Mouse (Mus musculus) midbrain, embryonic 12.5 days (tissue): ENCODE data around the gene Pcnx2. TPM values are rescaled to one million over a fixed set of nuclear protein-coding genes. Genes with fewer than 3 reads are reported as not detected.

ENCODE experiments used
- ATAC-seq: fragments of 200-750 bp; cut with Nextera tagmentation; 2 replicates; pipeline ENCODE4 v1.8.0; 2017; ENCODE audit warnings: low read depth, moderate TSS enrichment, moderate library complexity; ENCODE audit not compliant: low FRiP score
- H3K27ac ChIP-seq: fragments of 300-500 bp; sonication (generic); replicated peaks from 2 replicates; pipeline ENCODE4 v1.5.1; 2016; ENCODE audit warnings: mild to moderate bottlenecking
- H3K27me3 ChIP-seq: fragments of 300-500 bp; sonication (generic); 2 replicates; pipeline ENCODE4 v1.6.1; 2016; ENCODE audit warnings: mild to moderate bottlenecking
- H3K36me3 ChIP-seq: fragments of 300-500 bp; sonication (generic); 2 replicates; pipeline ENCODE4 v1.6.1; 2016
- H3K4me1 ChIP-seq: fragments of 300-500 bp; sonication (generic); 2 replicates; pipeline ENCODE4 v1.6.1; 2016
- H3K4me2 ChIP-seq: fragments of 300-500 bp; sonication (generic); replicated peaks from 2 replicates; pipeline ENCODE4 v1.6.1; 2016; ENCODE audit warnings: mild to moderate bottlenecking, moderate library complexity
- H3K4me3 ChIP-seq: fragments of 300-500 bp; sonication (generic); 2 replicates; pipeline ENCODE4 v1.5.1; 2016; ENCODE audit warnings: mild to moderate bottlenecking
- H3K9ac ChIP-seq: fragments of 300-500 bp; sonication (generic); replicated peaks from 2 replicates; pipeline ENCODE4 v1.6.1; 2016; ENCODE audit warnings: mild to moderate bottlenecking, moderate library complexity
- H3K9me3 ChIP-seq: fragments of 300-500 bp; sonication (generic); 2 replicates; pipeline ENCODE4 v1.6.1; 2016; ENCODE audit warnings: mild to moderate bottlenecking
- WGBS: fragments of 180-500 bp; shearing (Covaris S2); methylation state at CpG from one replicate; pipeline ENCODE4 v1.1.7; 2016; 5-methylcytosine and 5-hydroxymethylcytosine counted together
- polyA plus RNA-seq: library from polyadenylated mRNA; unstranded; fragments of >200 nt; fragmentation: Nextera tagmentation; extraction: Ambion mirVana; gene quantifications from 2 replicates; pipeline ENCODE4 v1.2.1, GENCODE M21; 2016

The Pcnx2 gene
- polyA plus RNA-seq, 1 experiment from 2014 or later = 1.4 TPM

DNA sequence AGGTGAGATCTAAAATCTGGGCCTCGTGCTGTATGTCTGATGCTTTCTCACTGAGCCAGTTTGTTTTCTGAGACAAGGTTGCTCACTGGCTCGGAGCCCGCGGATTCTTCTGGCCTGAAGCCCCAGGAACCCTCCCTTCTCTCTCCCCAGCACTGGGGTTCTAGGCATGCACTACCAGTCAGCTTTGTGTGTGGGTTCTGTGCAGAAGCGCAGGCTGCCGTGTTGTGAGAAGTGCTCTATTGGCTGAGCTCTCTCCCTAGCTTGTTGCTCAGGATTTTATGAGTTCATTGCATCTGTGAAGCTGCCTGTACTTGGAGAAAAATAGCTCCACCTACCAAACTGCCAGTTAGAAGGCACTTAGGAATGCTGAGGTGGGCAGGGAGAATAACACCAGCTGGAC, 89.3 kb downstream of the Pcnx2 start:
- WGBS = 92% methylated on average over 6 of the region's 6 CpGs

DNA sequence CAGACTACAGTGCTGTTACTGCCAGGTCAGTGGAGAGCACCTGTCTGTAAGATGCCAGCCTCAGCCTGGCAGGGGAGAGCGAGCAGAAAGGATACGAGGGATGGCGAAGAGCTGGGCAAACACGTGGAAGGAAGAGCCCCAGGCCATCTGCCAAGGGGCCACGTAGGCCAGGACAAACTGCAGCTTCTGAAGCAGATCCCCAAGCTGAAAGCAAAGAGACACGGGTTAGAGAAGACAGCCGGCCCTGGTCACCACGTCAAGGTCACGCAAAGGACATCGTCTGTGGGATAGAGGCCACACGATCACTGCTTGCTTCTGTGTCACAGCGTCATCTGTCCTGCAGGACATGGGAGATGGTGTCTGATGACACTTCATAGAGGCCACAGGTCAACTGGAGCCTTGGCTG, 90.2 kb downstream of the Pcnx2 start:
- Histone ChIP-seq H3K27ac (no peak overlapping the region), H3K9me3 (no peaks in the 10 kb centered on the region), H3K4me1 (no peaks in the 10 kb centered on the region), H3K4me2 (no peak overlapping the region), H3K27me3 (no peaks in the 10 kb centered on the region), H3K9ac (no peak overlapping the region), H3K4me3 (no peak overlapping the region), H3K36me3 (no peaks in the 10 kb centered on the region)
- 91% methylated on average over 12 of the region's 12 CpGs for WGBS
- no peak for ATAC-seq

More for the DNA sequence above, 89.3 kb downstream of the Pcnx2 start:
- Histone ChIP-seq H3K27ac (no peak overlapping the region), H3K9ac (no peak overlapping the region), H3K4me3 (no peak overlapping the region), H3K27me3 (no peaks in the 10 kb centered on the region), H3K36me3 (no peaks in the 10 kb centered on the region), H3K4me1 (no peaks in the 10 kb centered on the region), H3K9me3 (no peaks in the 10 kb centered on the region), H3K4me2 (no peak overlapping the region)
- no peak for ATAC-seq

- 81% methylated on average over 12 of the region's 12 CpGs for WGBS
- Histone ChIP-seq H3K9ac (no peak overlapping the region), H3K27ac (no peak overlapping the region), H3K36me3 (no peaks in the 10 kb centered on the region), H3K4me3 (no peak overlapping the region), H3K4me1 (no peaks in the 10 kb centered on the region), H3K27me3 (no peaks in the 10 kb centered on the region), H3K9me3 (no peaks in the 10 kb centered on the region), H3K4me2 (no peak overlapping the region)
- ATAC-seq = no peak
These were observed 91.7 kb downstream of the Pcnx2 start for GRCm38 (mm10) chr8:125806459-125806858.

- Histone ChIP-seq H3K4me2 (no peak overlapping the region), H3K27me3 (no peaks in the 10 kb centered on the region), H3K4me1 (no peaks in the 10 kb centered on the region), H3K36me3 (no peaks in the 10 kb centered on the region), H3K4me3 (no peak overlapping the region), H3K9me3 (no peaks in the 10 kb centered on the region), H3K27ac (no peak overlapping the region), H3K9ac (no peak overlapping the region)
- WGBS = 75% methylated on average over 2 of the region's 2 CpGs
- no peak for ATAC-seq
These were observed 101.1 kb downstream of the Pcnx2 start for GRCm38 (mm10) chr8:125796970-125797369.

DNA sequence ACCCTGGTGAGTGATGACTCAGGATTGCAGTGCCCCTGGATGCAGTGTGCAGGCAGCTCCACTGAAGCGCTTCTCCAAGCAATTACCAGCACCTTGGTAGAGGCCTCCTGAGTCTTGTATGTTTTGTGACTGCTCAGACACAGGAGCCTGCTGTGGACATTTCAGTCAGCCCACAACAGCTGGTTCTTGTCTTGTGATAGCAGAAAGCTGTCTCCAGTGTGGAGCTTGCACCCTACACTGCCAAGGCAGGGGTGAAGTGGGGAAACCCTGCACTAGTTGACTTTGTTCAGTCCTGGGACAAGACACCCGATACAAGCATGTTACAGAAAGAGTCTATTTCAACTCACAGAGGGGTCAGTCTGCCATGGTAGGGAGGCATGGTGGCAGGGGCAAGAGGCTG, 102.8 kb downstream of the Pcnx2 start:
- ATAC-seq = no peak
- Histone ChIP-seq H3K27me3 (no peaks in the 10 kb centered on the region), H3K9me3 (no peaks in the 10 kb centered on the region), H3K4me1 (no peaks in the 10 kb centered on the region), H3K4me2 (no peak overlapping the region), H3K36me3 (no peaks in the 10 kb centered on the region), H3K4me3 (no peak overlapping the region), H3K9ac (no peak overlapping the region), H3K27ac (no peak overlapping the region)
- WGBS = 89% methylated on average over 2 of the region's 2 CpGs

DNA sequence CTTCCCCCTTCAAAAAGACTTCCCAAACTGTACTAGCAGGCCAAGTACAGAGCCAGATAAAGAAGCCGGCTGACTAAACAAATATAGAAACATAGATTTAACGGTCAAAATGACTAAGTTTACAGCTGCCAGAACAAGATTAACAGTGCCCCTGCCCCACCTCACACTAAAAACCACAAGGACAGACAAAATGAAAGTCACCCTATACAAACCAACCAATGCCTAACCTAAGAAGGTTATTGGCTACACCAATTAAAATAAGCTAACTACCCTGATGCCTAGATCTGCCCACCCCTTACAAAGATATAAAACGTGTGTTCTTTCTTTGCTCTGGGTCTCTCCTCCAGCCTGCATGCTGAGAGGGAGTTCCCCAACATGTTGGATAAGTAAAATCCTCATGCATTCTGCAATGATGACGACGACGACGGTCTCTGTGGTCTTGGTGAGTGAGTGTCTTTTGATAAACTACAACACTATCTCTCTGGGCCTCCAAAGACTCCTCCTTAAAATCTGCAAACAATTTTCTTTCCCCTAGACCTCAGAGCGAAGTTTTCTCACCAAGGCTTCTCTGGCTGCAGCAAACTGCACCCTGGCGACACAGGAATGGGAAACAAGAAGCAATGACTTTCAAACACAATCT, 105.2 kb downstream of the Pcnx2 start:
- WGBS = 76% methylated on average over 9 of the region's 9 CpGs

DNA sequence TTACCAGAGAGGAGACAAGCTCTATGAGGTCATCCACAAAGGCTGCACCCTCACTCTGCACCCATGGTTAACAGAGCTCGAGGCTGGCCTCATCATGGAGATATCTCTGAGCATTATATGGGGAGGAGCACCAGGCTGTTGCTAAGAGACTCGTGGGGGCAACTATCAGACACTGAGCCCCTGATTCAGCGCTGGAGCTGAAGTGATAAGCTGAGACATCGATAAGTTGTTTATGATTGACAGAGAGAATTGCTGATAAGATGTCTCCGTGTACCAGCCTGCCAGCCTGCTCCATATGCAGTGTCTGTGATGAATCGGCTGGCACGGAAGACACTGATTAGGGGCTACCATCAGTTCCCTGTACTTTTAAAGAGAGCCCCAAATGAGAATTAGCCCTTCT, 111.2 kb downstream of the Pcnx2 start:
- Histone ChIP-seq H3K4me1 (no peaks in the 10 kb centered on the region; the same call in 1 of the 2 replicates), H3K27ac (no peak overlapping the region), H3K4me2 (no peak overlapping the region), H3K36me3 (no peaks in the 10 kb centered on the region), H3K9me3 (no peaks in the 10 kb centered on the region), H3K4me3 (no peak overlapping the region), H3K9ac (no peak overlapping the region), H3K27me3 (no peaks in the 10 kb centered on the region)
- no peak for ATAC-seq
- 83% methylated on average over 7 of the region's 7 CpGs for WGBS

More for the DNA sequence above, 105.2 kb downstream of the Pcnx2 start:
- no peak overlapping the region for H3K4me3 ChIP-seq
- no peaks in the 10 kb centered on the region for H3K27me3 ChIP-seq
- no peak overlapping the region for H3K9ac ChIP-seq
- ATAC-seq = no peak
- no peak overlapping the region for H3K27ac ChIP-seq
- no peaks in the 10 kb centered on the region for H3K36me3 ChIP-seq
- H3K4me2 ChIP-seq = no peak overlapping the region
- H3K9me3 ChIP-seq = no peaks in the 10 kb centered on the region
- no peaks in the 10 kb centered on the region for H3K4me1 ChIP-seq

- Histone ChIP-seq H3K36me3 (no peaks in the 10 kb centered on the region), H3K9ac (no peak overlapping the region), H3K4me1 (no peaks in the 10 kb centered on the region; the same call in 1 of the 2 replicates), H3K9me3 (no peaks in the 10 kb centered on the region), H3K27ac (no peak overlapping the region), H3K27me3 (no peaks in the 10 kb centered on the region), H3K4me3 (no peak overlapping the region), H3K4me2 (no peak overlapping the region)
- 54% methylated on average over 3 of the region's 3 CpGs for WGBS
- no peak for ATAC-seq
These were observed 116.0 kb downstream of the Pcnx2 start for GRCm38 (mm10) chr8:125782161-125782560.

- no peaks in the 10 kb centered on the region for H3K4me1 ChIP-seq
- WGBS = 81% methylated on average over 8 of the region's 8 CpGs
- no peaks in the 10 kb centered on the region for H3K27me3 ChIP-seq
- no peak overlapping the region for H3K9ac ChIP-seq
- H3K36me3 ChIP-seq = no peaks in the 10 kb centered on the region
- no peak overlapping the region for H3K27ac ChIP-seq
- H3K9me3 ChIP-seq = no peaks in the 10 kb centered on the region
- no peak overlapping the region for H3K4me3 ChIP-seq
- no peak for ATAC-seq
- H3K4me2 ChIP-seq = no peak overlapping the region
These were observed 118.5 kb downstream of the Pcnx2 start for GRCm38 (mm10) chr8:125779656-125780055.

DNA sequence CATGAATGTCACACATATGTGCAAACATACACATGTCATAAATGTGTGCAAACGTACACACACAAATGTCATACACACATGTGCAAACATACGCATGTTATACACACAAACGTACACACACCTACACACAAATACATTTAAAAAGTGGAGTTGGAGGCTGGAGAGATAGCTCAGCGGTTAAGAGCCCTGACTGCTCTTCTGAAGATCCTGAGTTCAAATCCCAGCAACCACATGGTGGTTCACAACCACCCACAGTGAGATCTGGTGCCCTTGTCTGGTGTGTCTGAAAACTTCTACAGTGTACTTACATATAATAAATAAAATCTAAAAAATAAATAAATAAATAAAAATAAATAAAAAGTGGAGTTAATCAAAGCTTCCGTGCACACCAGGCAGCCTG, 119.2 kb downstream of the Pcnx2 start:
- Histone ChIP-seq H3K4me3 (no peak overlapping the region), H3K4me2 (no peak overlapping the region), H3K9me3 (no peaks in the 10 kb centered on the region), H3K36me3 (no peaks in the 10 kb centered on the region), H3K27ac (no peak overlapping the region), H3K4me1 (no peaks in the 10 kb centered on the region), H3K9ac (no peak overlapping the region), H3K27me3 (no peaks in the 10 kb centered on the region)
- no peak for ATAC-seq
- WGBS = 90% methylated on average over 5 of the region's 5 CpGs

DNA sequence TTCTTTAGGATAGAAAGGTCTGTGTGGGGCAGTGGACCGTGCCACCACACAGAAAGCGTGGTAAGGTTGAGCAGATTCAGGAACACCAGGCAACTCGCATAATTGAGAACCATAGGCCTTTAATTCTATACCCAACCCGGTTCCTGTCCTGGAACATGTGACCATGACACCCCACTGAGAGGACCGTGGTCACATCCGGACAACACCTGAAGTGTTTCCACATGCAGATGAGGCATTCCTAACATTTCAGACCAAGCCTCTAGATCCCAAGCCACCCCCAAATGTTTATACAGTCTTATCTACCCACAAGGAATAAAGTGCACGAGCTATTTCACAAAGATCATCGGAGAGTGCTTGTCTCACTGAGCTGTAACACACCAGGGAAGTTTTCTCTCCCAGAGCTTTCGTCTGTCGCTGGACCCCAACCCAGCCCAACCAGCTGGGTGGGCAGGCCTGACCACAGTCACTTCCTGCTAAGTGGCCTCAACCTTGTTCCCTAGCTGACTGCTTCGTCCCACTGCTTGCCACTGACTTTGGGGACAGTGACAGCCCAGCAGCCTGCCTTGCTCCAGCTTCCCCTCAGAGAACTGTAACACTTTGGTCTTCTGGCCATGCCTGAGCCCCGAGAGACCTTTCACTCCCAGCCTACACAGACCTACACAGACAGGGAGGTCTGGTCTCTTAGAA, 120.5 kb downstream of the Pcnx2 start:
- ATAC-seq = no peak
- 77% methylated on average over 12 of the region's 12 CpGs for WGBS
- H3K4me1 ChIP-seq = no peaks in the 10 kb centered on the region
- no peak overlapping the region for H3K4me3 ChIP-seq
- H3K27me3 ChIP-seq = no peaks in the 10 kb centered on the region
- H3K36me3 ChIP-seq = no peaks in the 10 kb centered on the region
- no peak overlapping the region for H3K9ac ChIP-seq
- H3K9me3 ChIP-seq = no peaks in the 10 kb centered on the region
- no peak overlapping the region for H3K4me2 ChIP-seq
- no peak overlapping the region for H3K27ac ChIP-seq

GRCm38 (mm10) chr8:125776800-125777199, 121.3 kb downstream of the Pcnx2 start:
- 78% methylated on average over 6 of the region's 6 CpGs for WGBS
- no peak overlapping the region for H3K9ac ChIP-seq
- no peaks in the 10 kb centered on the region for H3K27me3 ChIP-seq
- no peak for ATAC-seq
- no peaks in the 10 kb centered on the region for H3K9me3 ChIP-seq
- no peak overlapping the region for H3K4me3 ChIP-seq
- no peaks in the 10 kb centered on the region for H3K36me3 ChIP-seq
- no peaks in the 10 kb centered on the region for H3K4me1 ChIP-seq
- no peak overlapping the region for H3K27ac ChIP-seq
- no peak overlapping the region for H3K4me2 ChIP-seq
